Mouse (Mus musculus) liver, embryonic 13.5 days (tissue): ENCODE measurements at regions not wholly inside any gene's neighbourhood (a gene's known extent, or its start where the extent isn't known, plus 50 kb on each side); places are given as distances from the start of the nearest gene placed in this dataset.

Experiments used
- ATAC-seq: fragments of 200-750 bp; cut with Nextera tagmentation; 2 replicates; pipeline ENCODE4 v1.8.0; 2017; ENCODE audit warnings: low read depth, mild to moderate bottlenecking, moderate number of reproducible peaks, moderate library complexity
- DNase-seq: peaks from one replicate; pipeline ENCODE4 v3.0.0; 2022
- H3K27ac ChIP-seq: fragments of 300-500 bp; sonication (generic); 2 replicates; pipeline ENCODE4 v1.5.1; 2015; ENCODE audit warnings: moderate library complexity, mild to moderate bottlenecking, inconsistent platforms
- H3K27me3 ChIP-seq: fragments of 300-500 bp; sonication (generic); 2 replicates; pipeline ENCODE4 v1.6.1; 2015; ENCODE audit warnings: mild to moderate bottlenecking, inconsistent platforms
- H3K36me3 ChIP-seq: fragments of 300-500 bp; sonication (generic); 2 replicates; pipeline ENCODE4 v1.6.1; 2015; ENCODE audit warnings: mild to moderate bottlenecking, inconsistent platforms
- H3K4me1 ChIP-seq: fragments of 300-500 bp; sonication (generic); replicated peaks from 2 replicates; pipeline ENCODE4 v1.6.1; 2015; ENCODE audit warnings: inconsistent platforms
- H3K4me2 ChIP-seq: fragments of 300-500 bp; sonication (generic); 2 replicates; pipeline ENCODE4 v1.6.1; 2015; ENCODE audit warnings: inconsistent platforms, mild to moderate bottlenecking, moderate library complexity
- H3K4me3 ChIP-seq: fragments of 300-500 bp; sonication (generic); replicated peaks from 2 replicates; pipeline ENCODE4 v1.5.1; 2015; ENCODE audit warnings: mild to moderate bottlenecking, inconsistent platforms
- H3K9ac ChIP-seq: fragments of 300-500 bp; sonication (generic); 2 replicates; pipeline ENCODE4 v1.6.1; 2015; ENCODE audit warnings: mild to moderate bottlenecking, inconsistent platforms
- H3K9me3 ChIP-seq: fragments of 300-500 bp; sonication (generic); replicated peaks from 2 replicates; pipeline ENCODE4 v1.6.1; 2016; ENCODE audit warnings: inconsistent platforms
- WGBS: fragments of 180-500 bp; shearing (Covaris S2); methylation state at CpG from one replicate; pipeline ENCODE4 v1.1.7; 2015; ENCODE audit not compliant: insufficient replicate concordance; 5-methylcytosine and 5-hydroxymethylcytosine counted together

- no peak overlapping the region for H3K9ac ChIP-seq
- H3K27me3 ChIP-seq: no peaks in the 10 kb centered on the region
- DNase-seq (no peak), ATAC-seq (no peak)
- no peak overlapping the region for H3K27ac ChIP-seq
- no peaks in the 10 kb centered on the region for H3K36me3 ChIP-seq
- H3K4me3 ChIP-seq: no peak overlapping the region
- no peaks in the 10 kb centered on the region for H3K4me1 ChIP-seq
- no peak overlapping the region for H3K4me2 ChIP-seq
- WGBS: 79% methylated on average over 6 of the region's 6 CpGs
- H3K9me3 ChIP-seq: no peaks in the 10 kb centered on the region
Measured at GRCm38 (mm10) chr12:15555471-15555870, 261.3 kb downstream of the Trib2 start.

GRCm38 (mm10) chr12:15553681-15554007 is 263.1 kb downstream of the Trib2 start:
- Histone ChIP-seq H3K27me3 (no peaks in the 10 kb centered on the region), H3K9ac (no peak overlapping the region), H3K4me1 (no peaks in the 10 kb centered on the region), H3K9me3 (no peaks in the 10 kb centered on the region), H3K36me3 (no peaks in the 10 kb centered on the region), H3K4me3 (no peak overlapping the region), H3K4me2 (no peak overlapping the region), H3K27ac (no peak overlapping the region)
- 60% methylated on average over 4 of the region's 4 CpGs for WGBS
- ATAC-seq (no peak), DNase-seq (no peak)

- DNase-seq (no peak), ATAC-seq (no peak)
- Histone ChIP-seq H3K4me3 (no peak overlapping the region), H3K4me1 (no peaks in the 10 kb centered on the region), H3K27me3 (no peaks in the 10 kb centered on the region), H3K36me3 (no peaks in the 10 kb centered on the region), H3K4me2 (no peak overlapping the region), H3K27ac (no peak overlapping the region), H3K9ac (no peak overlapping the region), H3K9me3 (no peaks in the 10 kb centered on the region)
- WGBS: 42% methylated on average over 6 of the region's 6 CpGs
Measured at GRCm38 (mm10) chr12:15552979-15553680, 263.6 kb downstream of the Trib2 start.

- 49% methylated on average over 2 of the region's 2 CpGs for WGBS
- H3K9ac ChIP-seq: no peak overlapping the region
Measured at GRCm38 (mm10) chr12:15552210-15552609, 264.5 kb downstream of the Trib2 start.

GRCm38 (mm10) chr12:15551281-15551900 is 265.3 kb downstream of the Trib2 start:
- H3K27ac ChIP-seq: no peak overlapping the region
- ATAC-seq (no peak), DNase-seq (no peak)
- no peaks in the 10 kb centered on the region for H3K4me1 ChIP-seq
- WGBS: 52% methylated on average over 4 of the region's 4 CpGs
- no peaks in the 10 kb centered on the region for H3K36me3 ChIP-seq
- no peak overlapping the region for H3K9ac ChIP-seq
- H3K9me3 ChIP-seq: no peaks in the 10 kb centered on the region
- H3K27me3 ChIP-seq: no peaks in the 10 kb centered on the region
- no peak overlapping the region for H3K4me3 ChIP-seq
- H3K4me2 ChIP-seq: no peak overlapping the region

More at GRCm38 (mm10) chr12:15552210-15552609, 264.5 kb downstream of the Trib2 start:
- Histone ChIP-seq H3K9me3 (no peaks in the 10 kb centered on the region), H3K4me3 (no peak overlapping the region), H3K27me3 (no peaks in the 10 kb centered on the region), H3K36me3 (no peaks in the 10 kb centered on the region), H3K27ac (no peak overlapping the region), H3K4me1 (no peaks in the 10 kb centered on the region), H3K4me2 (no peak overlapping the region)
- DNase-seq (no peak), ATAC-seq (no peak)

GRCm38 (mm10) chr12:15544351-15544750 is 272.4 kb downstream of the Trib2 start:
- Histone ChIP-seq H3K4me2 (no peak overlapping the region), H3K9ac (no peak overlapping the region), H3K4me1 (no peaks in the 10 kb centered on the region), H3K4me3 (no peak overlapping the region), H3K9me3 (no peaks in the 10 kb centered on the region), H3K27me3 (no peaks in the 10 kb centered on the region), H3K36me3 (no peaks in the 10 kb centered on the region), H3K27ac (no peak overlapping the region)
- DNase-seq (no peak), ATAC-seq (no peak)
- 68% methylated on average over 1 of the region's 1 CpGs for WGBS

DNA sequence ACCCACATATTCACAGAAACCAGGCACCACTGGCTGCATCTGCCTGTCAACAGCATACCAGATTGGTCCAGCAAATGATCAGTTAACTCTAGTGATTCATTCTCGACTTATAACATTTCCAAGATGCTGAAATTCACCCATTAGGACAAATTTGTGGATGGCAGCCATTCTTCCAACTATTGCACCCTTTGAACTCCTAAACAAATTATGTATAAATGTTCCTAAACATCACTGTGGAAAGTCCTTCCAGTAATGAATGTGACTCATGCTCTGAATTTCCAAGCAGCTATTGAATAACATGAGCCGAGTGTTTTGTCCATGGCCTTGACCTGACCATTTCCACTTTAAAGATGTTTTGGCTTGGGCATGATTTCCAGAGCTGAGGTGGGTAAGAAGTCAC is 274.2 kb downstream of the Trib2 start:
- Histone ChIP-seq H3K9ac (no peak overlapping the region), H3K4me3 (no peak overlapping the region), H3K27me3 (no peaks in the 10 kb centered on the region), H3K9me3 (no peaks in the 10 kb centered on the region), H3K4me1 (no peaks in the 10 kb centered on the region), H3K27ac (no peak overlapping the region), H3K36me3 (no peaks in the 10 kb centered on the region), H3K4me2 (no peak overlapping the region)
- no peak for DNase-seq
- ATAC-seq: no peak
- 53% methylated on average over 2 of the region's 2 CpGs for WGBS

- Histone ChIP-seq H3K27ac (no peak overlapping the region), H3K9ac (no peak overlapping the region), H3K36me3 (no peaks in the 10 kb centered on the region), H3K9me3 (no peaks in the 10 kb centered on the region), H3K4me3 (no peak overlapping the region), H3K27me3 (no peaks in the 10 kb centered on the region), H3K4me1 (no peaks in the 10 kb centered on the region), H3K4me2 (no peak overlapping the region)
- no peak for ATAC-seq
- WGBS: 42% methylated on average over 8 of the region's 8 CpGs
- DNase-seq: no peak
Measured at GRCm38 (mm10) chr12:15536852-15537368, 279.8 kb downstream of the Trib2 start.

GRCm38 (mm10) chr12:15536247-15536646 is 280.5 kb downstream of the Trib2 start:
- 76% methylated on average over 5 of the region's 5 CpGs for WGBS
- Histone ChIP-seq H3K4me2 (no peak overlapping the region), H3K9ac (no peak overlapping the region), H3K27me3 (no peaks in the 10 kb centered on the region), H3K4me1 (no peaks in the 10 kb centered on the region), H3K27ac (no peak overlapping the region), H3K4me3 (no peak overlapping the region), H3K36me3 (no peaks in the 10 kb centered on the region), H3K9me3 (no peaks in the 10 kb centered on the region)
- DNase-seq: no peak
- ATAC-seq: no peak

DNA sequence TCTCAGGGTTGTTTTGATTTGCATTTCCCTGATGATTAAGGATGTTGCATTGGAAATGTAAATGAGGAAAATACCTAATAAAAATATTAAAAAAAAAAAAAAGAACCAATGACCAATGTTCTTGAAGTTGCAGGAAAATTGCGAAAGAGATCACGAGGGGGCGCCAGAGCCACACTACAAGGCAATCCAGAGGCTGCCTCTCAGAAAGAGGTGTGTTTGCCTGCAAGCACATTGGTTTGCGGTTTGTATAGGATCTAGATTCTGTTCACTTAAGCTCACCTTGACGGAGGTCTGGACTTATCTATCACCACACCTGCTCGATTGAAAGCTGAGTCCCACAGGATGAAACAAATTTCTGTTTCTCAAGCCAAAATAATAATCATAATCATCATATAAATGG is 280.9 kb downstream of the Trib2 start:
- no peaks in the 10 kb centered on the region for H3K36me3 ChIP-seq
- WGBS: 2% methylated on average over 6 of the region's 6 CpGs
- no peak overlapping the region for H3K9ac ChIP-seq
- no peak overlapping the region for H3K27ac ChIP-seq
- no peak overlapping the region for H3K4me3 ChIP-seq
- ATAC-seq (no peak), DNase-seq (peak; percentile 5)
- H3K9me3 ChIP-seq: no peaks in the 10 kb centered on the region
- no peak overlapping the region for H3K4me2 ChIP-seq
- H3K4me1 ChIP-seq: no peaks in the 10 kb centered on the region
- H3K27me3 ChIP-seq: no peaks in the 10 kb centered on the region

GRCm38 (mm10) chr12:15520783-15521407 is 295.8 kb downstream of the Trib2 start:
- no peak overlapping the region for H3K27ac ChIP-seq
- no peak overlapping the region for H3K4me3 ChIP-seq
- no peaks in the 10 kb centered on the region for H3K36me3 ChIP-seq
- WGBS: 30% methylated on average over 4 of the region's 4 CpGs
- no peaks in the 10 kb centered on the region for H3K27me3 ChIP-seq
- H3K9me3 ChIP-seq: no peaks in the 10 kb centered on the region
- ATAC-seq (no peak), DNase-seq (no peak)
- no peak overlapping the region for H3K9ac ChIP-seq
- H3K4me2 ChIP-seq: no peak overlapping the region
- no peaks in the 10 kb centered on the region for H3K4me1 ChIP-seq

GRCm38 (mm10) chr12:15511994-15512393 is 304.7 kb downstream of the Trib2 start:
- H3K27ac ChIP-seq: no peak overlapping the region
- no peaks in the 10 kb centered on the region for H3K27me3 ChIP-seq
- DNase-seq (no peak), ATAC-seq (no peak)
- WGBS: 25% methylated on average over 2 of the region's 2 CpGs
- no peaks in the 10 kb centered on the region for H3K9me3 ChIP-seq
- no peaks in the 10 kb centered on the region for H3K36me3 ChIP-seq
- H3K9ac ChIP-seq: no peak overlapping the region
- no peaks in the 10 kb centered on the region for H3K4me1 ChIP-seq
- H3K4me2 ChIP-seq: no peak overlapping the region
- H3K4me3 ChIP-seq: no peak overlapping the region
